Mouse (Mus musculus): ENCODE measurements at regions not wholly inside any gene's neighbourhood (a gene's known extent, or its start where the extent isn't known, plus 50 kb on each side); places are given as distances from the start of the nearest gene placed in this dataset.

DNA sequence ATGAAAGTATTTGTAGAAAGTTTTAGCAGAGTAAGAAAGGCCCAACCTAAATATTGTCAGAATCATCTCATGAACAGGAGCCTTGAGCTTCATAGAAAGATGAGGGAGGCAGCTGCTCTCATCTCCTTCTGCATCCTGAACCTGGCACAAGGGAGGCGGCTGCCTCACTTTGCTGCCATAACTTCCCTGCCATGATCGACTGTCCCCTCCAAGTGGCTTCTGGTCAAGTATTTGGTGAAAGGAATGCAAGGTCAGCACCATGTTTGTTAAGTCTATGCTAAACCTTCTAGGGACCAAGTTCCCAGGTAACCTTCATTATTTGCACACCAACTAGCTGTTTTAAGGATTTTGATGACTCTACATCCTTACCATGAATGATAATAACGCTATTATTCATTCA is 246.0 kb downstream of the Ndfip2 start:
- DNase-seq (ENCODE audit: extremely low read depth, low read depth, low spot score), result no peak

DNA sequence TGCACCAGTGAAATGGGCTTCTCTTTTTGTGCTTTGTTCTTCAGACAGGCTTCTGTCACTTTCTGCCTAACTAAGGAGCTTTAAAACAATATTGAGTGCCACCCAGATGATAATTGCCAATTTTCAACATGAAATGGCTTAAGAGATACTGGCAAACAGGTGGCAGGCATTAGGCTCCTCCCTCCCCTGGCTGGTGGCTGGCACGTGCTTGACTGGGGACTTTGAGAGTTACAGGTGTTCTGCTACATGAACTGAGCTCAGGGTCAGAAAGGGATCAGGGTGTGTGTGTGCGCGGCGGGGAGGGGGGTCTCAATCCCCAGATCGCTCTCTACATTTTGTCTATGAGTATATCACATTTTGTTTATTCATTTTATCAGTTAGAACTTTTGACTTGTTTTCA is 245.4 kb downstream of the Ndfip2 start:
- no peak for DNase-seq (ENCODE audit: extremely low read depth, low read depth, low spot score)

DNA sequence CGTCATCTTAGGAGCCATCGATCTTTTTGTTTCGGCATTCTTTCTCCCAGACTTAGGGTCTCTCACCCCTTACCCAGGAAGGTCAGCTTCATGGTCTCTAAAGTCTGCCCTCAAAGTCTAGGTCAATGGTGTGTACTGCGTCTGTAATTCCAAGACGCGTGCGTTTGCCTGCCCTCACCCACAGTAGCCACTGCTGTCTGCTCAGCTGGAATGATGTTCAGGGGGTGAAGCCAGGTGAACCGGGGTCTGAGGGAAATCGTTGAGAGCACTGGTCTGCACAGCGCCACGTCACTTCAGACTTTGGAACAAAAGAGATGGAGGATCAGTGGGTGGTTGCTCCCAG is 244.2 kb downstream of the Ndfip2 start:
- DNase-seq (ENCODE audit: extremely low read depth, low read depth, low spot score), result no peak

DNA sequence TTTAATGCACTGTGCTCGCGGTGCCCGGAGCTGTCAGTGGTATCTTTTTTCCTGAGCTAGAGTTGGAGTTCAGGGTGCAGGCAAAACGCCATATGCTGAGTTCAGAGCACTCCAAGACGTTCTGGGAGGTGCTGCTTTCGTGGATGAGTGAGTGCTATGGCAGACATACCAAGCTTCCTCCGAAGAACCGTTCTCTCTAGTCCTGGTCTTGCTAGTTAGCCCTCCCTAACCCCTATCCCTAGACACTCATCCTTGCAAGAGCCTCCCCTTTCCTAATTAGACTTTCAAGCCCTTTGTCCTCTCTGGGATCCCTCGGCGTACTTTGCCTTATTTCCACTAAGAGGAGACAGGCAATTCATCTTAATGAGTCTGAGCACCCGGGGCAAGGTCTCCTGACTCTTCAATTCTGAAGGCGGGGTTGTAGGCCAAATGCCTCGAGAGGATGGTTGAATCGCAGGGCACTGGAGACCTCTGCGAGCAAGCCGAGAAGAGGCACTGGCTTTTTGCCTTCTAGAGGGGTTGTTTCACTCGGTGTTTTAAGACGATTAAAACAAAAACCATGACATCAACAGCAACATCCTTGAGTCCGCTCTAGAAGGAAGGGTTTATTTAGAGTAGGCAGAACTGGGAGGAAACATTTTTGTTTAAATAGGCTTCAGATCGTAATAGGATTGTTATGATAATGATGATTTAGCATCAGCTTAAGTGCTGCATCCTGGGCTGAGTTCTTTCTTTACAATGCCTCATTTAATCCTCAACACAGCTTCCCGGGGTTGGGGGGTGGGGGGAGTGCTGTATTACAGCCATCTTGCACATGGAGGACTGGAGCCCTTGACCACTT is 243.6 kb downstream of the Ndfip2 start:
- no peak for DNase-seq (ENCODE audit: extremely low read depth, low read depth, low spot score)

DNA sequence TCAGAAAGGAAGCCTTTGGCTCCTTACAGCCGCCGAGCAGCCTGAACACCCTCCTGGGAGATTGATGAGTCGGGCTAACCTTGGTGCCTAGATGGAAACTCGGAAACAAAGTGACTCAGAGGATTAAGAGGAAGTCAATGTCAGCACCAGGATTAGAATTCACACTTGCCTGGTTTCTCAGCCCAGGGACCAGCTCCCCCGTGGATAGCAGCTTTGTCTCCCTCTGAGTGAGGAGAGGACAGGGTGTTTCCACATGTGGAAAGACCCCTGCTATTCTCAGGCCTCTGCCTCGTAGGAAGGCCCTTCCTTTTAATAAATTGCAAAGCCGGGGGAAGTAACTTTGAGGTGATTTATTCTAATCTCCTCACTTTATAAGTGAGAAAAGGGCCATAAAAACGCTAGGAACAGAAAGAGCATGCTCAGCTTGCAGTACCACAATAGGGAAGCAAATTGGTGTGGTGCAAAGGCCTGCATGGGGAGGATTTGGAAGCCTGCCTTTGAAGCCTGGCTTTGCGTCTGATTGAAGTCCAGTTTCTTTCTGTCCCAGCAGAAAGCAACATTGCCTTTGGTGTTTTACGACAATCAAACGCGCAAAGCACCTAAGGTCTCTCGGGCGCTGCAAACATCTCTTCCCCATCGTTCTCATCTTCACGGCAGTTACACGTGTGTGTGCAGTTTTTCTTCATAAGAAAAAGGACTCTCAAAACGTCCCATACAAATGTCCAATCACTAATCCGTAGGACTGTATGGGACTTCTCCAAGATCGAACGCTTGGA is 242.8 kb downstream of the Ndfip2 start:
- no peak for DNase-seq (ENCODE audit: extremely low read depth, low read depth, low spot score)

DNA sequence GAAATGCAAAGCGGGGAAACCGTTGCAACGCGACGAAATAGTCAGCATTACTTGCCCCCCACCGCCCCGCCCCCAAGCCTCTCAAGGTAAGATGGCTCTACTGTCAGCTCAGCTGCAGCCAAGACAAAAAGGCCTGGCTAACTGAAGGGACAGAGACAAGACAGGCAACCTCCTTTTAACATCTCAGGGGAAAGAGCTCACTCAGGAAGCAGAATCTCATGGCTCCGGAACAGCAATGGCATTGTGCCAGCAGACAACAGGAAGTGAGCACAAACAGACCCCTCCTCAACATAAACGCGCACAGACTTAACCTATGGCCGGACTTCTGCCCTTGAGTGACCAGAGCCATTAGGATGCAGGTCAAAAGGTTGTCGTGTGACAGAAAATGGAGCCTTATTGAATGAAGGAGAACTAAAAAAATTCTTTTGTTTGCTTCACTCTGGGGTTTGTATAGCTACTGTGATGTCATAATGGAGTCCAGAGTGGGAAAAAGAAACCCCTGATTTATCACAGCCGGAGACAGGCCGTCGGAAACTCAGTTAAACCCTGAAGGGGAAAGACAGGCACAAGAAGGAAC is 241.0 kb downstream of the Ndfip2 start:
- no peak for DNase-seq (ENCODE audit: extremely low read depth, low read depth, low spot score)

DNA sequence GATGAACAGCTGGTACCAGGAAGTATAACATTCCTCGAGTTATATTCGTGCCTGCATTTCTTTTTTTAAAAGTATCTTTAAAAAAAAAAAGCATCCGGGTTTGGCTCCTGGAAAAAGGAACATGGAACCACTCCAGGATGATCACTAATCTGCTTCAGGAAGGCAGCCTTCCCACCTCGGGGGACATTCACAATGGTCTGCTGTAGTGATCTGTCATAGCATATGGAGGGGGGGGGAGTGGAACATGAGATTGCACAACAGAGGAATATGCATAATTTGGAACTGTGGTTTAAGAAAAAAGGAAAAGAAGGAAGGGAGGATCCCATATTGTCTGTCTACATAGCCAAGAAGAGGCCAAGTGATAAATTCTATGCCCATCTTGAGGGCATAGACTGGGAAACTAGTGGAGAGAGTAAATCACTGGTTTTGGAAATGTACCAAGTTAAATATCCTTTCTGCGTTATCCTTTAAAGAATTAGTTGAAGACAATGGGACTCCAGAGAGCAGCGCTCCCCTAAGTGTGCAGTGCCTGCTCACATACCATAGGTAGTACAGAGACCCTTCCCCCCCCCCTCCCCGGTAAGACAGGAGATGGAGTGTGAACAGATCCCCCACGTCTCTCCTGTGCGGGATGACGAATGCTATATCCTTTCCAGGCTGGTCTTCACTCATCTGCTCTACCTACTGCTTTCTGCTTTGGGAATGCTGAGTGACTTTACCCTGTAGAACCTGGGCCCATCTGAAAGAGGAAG is 240.0 kb downstream of the Ndfip2 start:
- no peak for DNase-seq (ENCODE audit: extremely low read depth, low read depth, low spot score)

DNA sequence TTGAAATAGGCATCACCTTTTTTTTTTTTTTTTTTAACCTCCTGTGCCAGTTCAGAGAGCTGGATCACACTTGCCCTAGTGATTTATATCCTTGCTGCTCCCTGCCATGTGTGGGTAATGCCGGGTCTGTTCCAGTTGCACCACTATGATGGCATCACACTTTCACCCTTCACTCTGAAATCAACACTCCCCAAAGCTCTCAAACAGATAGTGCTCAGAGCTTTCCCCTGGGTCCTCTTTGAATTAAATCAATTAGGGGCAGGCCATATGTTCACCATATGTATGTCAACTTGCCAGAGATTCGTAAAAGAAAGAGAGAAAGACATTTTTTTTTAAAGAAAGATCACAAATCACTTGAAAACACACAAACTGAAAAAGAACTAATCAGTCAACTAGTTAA is 236.8 kb downstream of the Ndfip2 start:
- no peak for DNase-seq (ENCODE audit: extremely low read depth, low read depth, low spot score)

DNA sequence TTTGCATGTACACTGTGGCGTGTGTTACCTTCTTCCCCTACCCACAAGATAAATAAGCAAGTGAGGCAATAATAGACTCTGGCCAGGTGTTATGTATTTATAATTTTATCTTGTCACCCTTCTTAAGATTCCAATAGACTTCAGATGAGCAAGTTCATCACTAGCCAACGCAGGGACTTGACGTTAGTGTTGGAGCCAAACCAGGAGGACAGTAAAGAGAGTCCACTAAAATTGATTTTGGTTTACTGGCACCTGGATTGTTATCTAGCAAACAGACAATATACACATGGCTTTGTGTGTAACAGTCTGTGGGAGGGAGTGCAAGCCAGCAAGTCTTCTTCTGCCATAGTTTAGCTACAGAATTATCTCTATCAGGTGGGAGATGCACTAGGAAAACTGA is 236.0 kb downstream of the Ndfip2 start:
- DNase-seq (ENCODE audit: extremely low read depth, low read depth, low spot score), result no peak

DNA sequence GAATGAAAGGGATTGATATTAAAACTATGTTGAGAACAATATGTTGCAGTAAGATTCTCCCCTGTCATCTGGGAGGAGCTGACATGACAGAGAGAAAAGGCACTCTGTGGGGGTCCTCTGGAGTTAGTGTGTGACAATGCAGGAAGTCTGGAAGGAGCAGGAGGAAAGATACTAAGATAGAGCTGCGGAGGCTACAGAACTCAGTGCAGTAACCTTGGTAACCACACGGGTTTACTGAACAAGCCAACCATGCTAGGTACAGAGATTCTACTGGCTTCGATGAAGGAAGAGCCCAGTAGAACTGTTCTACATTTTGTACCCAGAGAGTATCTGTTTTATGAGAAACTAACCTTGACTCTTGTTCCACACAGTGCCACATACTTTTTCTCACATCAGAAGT is 231.8 kb downstream of the Ndfip2 start:
- DNase-seq (ENCODE audit: extremely low read depth, low read depth, low spot score), result no peak

DNA sequence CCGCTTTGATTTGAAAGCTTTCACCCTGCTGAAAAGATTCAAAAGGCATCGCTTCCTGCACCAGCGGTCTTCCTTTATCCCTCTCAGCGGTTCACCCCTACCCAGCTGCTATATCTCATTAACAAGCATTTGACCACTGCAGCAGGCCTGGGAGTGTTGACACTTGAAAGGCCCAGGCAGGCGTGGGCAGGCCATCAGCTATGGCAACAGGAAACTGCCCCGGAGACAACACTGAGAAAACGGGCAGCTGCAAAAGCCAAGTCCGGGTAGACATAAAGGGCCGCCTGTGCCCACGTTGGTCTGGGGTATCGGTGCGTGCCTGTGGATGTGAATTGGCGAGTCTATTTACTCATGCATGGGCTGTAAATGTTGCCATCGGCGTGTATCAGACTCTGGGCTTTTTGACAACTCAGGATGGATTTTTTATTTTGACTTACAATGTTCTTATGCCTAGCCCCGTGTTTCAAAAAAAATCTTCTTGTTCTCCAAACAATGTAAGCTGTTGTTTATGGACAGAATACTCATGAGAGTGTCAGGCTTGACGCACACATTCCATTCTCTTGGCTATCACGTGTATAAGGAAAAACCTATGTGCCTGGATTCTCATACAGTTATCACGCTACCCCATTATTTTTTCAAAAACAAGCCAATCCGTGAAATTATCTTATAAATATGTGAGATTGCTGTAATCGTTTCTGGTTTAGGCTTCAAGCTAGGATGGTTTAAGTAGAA is 225.1 kb downstream of the Ndfip2 start:
- no peak for DNase-seq (ENCODE audit: extremely low read depth, low read depth, low spot score)

DNA sequence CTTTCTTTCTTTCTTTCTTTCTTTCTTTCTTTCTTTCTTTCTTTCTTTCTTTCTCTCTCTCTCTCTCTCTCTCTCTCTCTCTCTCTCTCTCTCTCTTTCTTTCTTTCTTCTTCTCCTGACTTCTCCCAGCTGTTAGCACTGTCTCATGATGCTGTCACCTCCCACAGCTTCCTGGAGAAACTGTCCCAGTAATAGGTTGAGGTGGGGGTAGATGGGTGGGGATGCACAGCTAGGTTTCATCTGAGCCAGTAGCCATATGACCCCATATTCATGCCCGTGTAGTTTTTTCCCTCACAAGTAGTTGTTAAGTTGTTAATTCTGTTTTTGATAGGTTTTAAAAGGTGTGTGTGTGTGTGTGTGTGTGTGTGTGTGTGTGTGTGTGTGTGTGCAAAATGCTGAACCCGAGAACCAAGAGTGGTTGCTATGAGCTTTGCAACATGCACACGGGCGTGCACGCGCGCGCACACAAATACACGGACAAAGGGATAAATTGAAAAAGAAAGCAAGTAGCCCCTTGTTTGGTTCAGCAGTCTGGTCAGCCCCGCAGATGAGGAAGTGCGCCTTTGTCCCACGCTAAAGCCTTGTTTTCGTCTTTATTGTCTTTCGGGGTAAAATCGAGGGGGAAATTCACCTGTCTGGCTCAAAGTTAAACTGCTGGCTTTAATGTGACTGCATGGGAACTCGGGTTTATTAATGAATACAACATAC is 224.4 kb downstream of the Ndfip2 start:
- no peak for DNase-seq (ENCODE audit: extremely low read depth, low read depth, low spot score)

DNA sequence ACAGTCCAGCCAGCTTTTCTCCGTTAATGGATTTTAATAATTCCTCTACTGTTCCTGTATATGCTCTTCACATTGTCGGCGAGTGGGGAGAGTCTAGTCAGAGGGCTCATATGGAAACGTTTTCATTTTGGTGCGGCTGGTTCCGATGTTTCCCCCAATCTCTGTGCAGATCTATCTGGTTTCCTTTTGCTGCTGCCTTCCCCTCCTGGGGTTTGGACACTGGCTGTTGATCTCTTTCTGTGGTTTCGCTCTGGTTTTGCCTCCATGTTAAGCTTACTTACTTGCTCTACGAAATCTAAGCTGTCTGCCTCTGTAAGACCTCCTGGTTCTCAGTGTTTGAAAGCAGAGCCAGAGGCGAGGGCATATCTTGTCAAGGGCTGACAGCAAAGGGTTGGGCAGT is 221.7 kb downstream of the Ndfip2 start:
- no peak for DNase-seq (ENCODE audit: extremely low read depth, low read depth, low spot score)

DNA sequence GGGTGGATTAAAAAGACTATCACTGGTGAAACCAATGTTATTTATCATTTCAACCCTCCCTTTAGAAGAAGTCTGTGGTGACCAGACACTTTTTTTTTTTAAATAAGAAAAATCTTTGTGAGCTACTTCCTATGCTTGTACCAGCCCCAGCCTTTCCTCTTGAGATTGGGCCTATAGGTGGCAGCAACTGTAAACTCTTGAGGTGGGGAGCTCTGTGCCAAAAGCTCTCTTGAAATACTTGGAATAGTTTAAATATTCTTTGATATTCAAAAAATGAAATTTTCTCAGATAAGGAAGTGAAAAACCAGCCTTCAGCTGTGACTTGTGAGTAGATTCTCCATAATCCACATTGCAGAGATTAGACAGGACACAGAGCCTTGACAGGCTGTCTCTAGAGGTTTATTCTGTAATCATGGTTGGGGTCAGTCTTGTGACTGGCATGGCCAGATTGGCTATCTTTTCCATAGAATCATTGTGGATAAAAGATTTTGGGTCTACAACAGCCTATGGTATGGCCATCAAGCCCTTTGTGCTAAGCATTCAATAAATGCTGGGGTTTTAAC is 216.7 kb downstream of the Ndfip2 start:
- no peak for DNase-seq (ENCODE audit: extremely low read depth, low read depth, low spot score)

DNA sequence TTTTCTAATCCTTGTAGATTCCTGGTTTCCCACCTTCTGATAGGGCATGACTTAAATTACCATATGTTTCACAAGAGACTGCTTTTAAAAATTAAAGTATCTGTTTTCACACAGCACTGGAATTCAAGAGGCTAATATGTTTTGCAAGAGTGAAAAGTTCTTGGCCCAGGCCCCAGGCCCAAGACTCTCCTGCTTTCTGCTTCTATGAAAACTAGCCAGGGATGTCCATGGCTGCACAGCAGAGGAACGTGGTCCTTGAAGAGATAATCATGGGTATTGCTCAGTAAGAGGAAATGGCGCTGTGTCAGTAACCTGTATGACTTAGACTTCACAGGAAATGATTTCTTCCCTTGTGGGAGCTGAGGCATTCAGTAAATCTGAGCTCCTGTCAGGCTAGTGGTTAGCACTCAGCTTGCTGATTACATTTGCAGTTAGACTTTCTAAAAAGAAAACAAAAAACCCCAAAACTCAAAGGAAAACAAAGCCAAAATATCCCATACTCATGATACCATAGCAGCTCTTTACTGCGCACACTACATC is 190.6 kb downstream of the Ndfip2 start:
- no peak for DNase-seq (ENCODE audit: extremely low read depth, low read depth, low spot score)

DNA sequence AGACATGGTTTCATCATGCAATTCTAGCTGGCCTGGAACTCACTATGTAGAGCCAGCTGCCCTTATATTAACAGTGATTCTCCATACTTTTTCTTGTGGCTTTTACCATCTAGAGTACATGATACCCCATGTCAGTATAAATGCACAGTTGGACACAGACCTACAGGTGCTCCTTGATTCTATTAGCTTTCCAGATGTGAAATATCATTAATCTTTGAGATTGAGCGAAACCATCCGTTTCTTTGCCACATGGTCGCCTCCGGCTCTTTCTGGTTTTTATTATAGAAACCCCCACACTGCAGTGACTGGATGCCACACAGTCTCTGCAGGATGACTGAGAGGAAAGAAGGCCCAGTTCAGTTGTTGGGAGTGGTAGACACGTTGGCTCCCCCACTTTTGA is 188.7 kb downstream of the Ndfip2 start:
- DNase-seq (ENCODE audit: extremely low read depth, low read depth, low spot score), result no peak

DNA sequence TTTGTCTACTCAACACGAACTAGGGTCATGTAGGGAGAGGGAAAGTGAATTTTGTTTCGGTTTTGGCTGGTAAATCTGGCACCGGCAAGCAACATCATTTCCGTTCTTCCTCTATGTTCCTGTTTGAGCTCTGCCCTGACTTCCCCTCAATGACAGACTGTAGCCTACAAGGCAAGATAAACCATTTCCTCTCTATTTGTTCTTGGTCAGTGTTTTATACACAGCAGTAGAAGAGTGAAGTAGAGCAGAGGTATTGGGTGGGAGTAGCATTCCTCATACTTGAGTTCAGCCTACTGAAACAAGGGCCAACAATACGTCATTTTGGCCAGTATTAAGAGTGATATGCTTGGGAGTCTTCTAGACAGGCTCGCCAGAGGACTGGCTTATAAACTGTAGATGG is 177.0 kb downstream of the Ndfip2 start:
- no peak for DNase-seq (ENCODE audit: extremely low read depth, low read depth, low spot score)

DNA sequence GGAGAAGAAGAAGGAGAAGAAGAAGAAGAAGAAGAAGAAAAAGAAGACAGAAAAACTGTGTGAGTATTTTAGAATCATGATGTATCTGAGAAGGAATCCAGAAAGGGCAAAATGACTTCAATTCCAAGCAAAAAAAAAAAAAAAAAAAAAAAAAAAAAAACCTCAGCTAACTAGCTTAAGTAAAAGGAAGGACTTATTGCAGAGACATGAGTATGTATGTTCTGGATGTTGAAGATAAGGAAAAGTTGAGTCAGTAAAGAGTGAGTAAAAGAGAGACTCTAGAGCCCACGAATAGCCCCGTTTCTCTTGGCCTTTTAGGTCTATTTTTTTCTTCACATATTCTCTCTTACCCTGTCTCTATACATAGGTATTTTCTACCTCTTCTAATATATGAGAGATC is 175.1 kb downstream of the Ndfip2 start:
- no peak for DNase-seq (ENCODE audit: extremely low read depth, low read depth, low spot score)

DNA sequence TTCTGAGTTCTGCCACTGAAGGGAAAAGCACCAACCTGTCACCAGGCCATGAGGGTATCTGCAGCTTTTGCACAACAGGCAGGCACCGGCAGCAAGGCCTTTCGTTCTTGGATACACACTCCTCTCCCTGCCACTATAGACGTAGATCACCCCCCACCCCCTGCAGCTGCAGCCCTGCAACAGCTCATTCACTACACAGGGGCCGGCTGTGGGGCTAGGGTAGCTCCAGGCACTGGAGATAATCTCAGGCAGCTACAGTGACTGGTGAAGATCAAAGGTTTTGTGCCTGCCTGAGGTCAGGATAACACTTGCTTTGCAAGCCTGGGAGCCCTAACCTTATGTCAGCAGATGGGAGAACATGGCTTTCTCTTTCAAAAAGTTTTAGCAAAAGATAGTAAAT is 174.3 kb downstream of the Ndfip2 start:
- DNase-seq (ENCODE audit: extremely low read depth, low read depth, low spot score), result no peak

DNA sequence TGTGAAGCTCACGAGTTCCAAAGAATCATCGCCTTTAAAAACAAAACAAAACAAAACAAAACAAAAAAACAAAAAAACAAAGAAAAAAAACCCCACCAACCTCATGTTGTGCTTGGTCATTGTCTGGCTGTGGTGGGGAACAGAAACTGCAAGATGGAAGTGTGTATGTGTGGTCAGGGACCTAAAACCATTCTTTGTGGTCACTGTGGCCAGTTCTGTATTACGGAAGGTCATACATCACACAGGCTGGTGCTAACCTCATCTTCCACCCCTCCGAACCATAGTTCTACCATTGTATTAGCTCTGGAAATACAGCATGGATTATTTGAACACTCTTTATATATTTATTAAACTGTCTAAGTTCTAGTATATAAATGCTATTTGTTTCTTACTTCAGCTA is 173.2 kb downstream of the Ndfip2 start:
- no peak for DNase-seq (ENCODE audit: extremely low read depth, low read depth, low spot score)

Data from fat pad, adult 2 months (tissue).